Mouse (Mus musculus) CH12.LX (cell line): ENCODE measurements around the gene Fam84b. TPM values are rescaled to one million over a fixed set of nuclear protein-coding genes. Genes with fewer than 3 reads are reported as not detected.

ENCODE experiments used
- DNase-seq: peaks from one replicate; pipeline ENCODE4 v3.0.0-alpha.2; 2013; ENCODE audit errors: extremely low read depth
- H3K27ac ChIP-seq: 2 replicates; pipeline ENCODE4 v1.5.1; 2012; ENCODE audit warnings: low read depth, mild to moderate bottlenecking, control low read depth, moderate library complexity; ENCODE audit not compliant: insufficient read depth
- H3K27me3 ChIP-seq: replicated peaks from 2 replicates; pipeline ENCODE3; 2012; ENCODE audit warnings: inconsistent platforms
- H3K36me3 ChIP-seq, 2 experiments: replicated peaks in 1 of 2; 2 replicates each; pipeline versions ENCODE3 to v1.6.1; 2012; ENCODE audit warnings: inconsistent platforms in 1 of 2, low read length in 1 of 2, mild to moderate bottlenecking in 1 of 2, mixed read lengths in 1 of 2, moderate library complexity in 1 of 2; ENCODE audit not compliant: control insufficient read depth in 1 of 2, insufficient read depth in 1 of 2
- H3K4me1 ChIP-seq, 2 experiments: 2 replicates each; pipeline ENCODE4 v1.6.1; 2012; ENCODE audit warnings: inconsistent platforms in 1 of 2, moderate library complexity in 1 of 2; ENCODE audit not compliant: insufficient read depth in 2 of 2, control insufficient read depth in 1 of 2
- H3K4me2 ChIP-seq: 2 replicates; pipeline ENCODE4 v1.6.1; 2012; ENCODE audit warnings: low read depth, mild to moderate bottlenecking, control low read depth; ENCODE audit not compliant: poor library complexity, insufficient read depth, severe bottlenecking
- H3K4me3 ChIP-seq, 3 experiments: fragments of 150-350 bp in 1 of 3; sonication (generic) in 1 of 3; replicated peaks in 1 of 3; 2 replicates each; pipeline versions ENCODE3 to v1.5.1; 2011 to 2012; ENCODE audit warnings: low read depth in 2 of 3, low read length in 2 of 3, mild to moderate bottlenecking in 2 of 3, moderate library complexity in 2 of 3, control low read depth in 1 of 3, improper control_type of control experiment in 1 of 3, inconsistent platforms in 1 of 3, mixed read lengths in 1 of 3; ENCODE audit not compliant: poor library complexity in 1 of 3
- H3K79me2 ChIP-seq: replicated peaks from 2 replicates; pipeline ENCODE4 v1.6.1; 2012; ENCODE audit warnings: mild to moderate bottlenecking, moderate library complexity; ENCODE audit not compliant: control insufficient read depth, poor library complexity, insufficient read depth, severe bottlenecking; ENCODE audit errors: extremely low read depth
- H3K9ac ChIP-seq: 2 replicates; pipeline ENCODE4 v1.6.1; 2012; ENCODE audit warnings: low read depth, mild to moderate bottlenecking, control low read depth, moderate library complexity; ENCODE audit not compliant: insufficient read depth
- H3K9me3 ChIP-seq: replicated peaks from 2 replicates; pipeline ENCODE3; 2012; ENCODE audit warnings: low read length, inconsistent platforms, mixed read lengths
- CHD2 ChIP-seq: IDR thresholded peaks from 2 replicates; pipeline ENCODE4 v1.6.1; 2011; ENCODE audit warnings: low read length, improper control_type of control experiment
- CTCF ChIP-seq, 2 experiments: IDR thresholded peaks in 1 of 2; conservative IDR thresholded peaks in 1 of 2; 2 replicates each; pipeline ENCODE4 v1.5.1; 2011 to 2012; ENCODE audit warnings: low read depth in 2 of 2, low read length in 2 of 2, improper control_type of control experiment in 1 of 2, inconsistent platforms in 1 of 2, mild to moderate bottlenecking in 1 of 2, moderate library complexity in 1 of 2
- E2F4 ChIP-seq: IDR thresholded peaks from 2 replicates; pipeline ENCODE4 v1.6.1; 2011; ENCODE audit warnings: low read depth, low read length, improper control_type of control experiment; ENCODE audit not compliant: insufficient replicate concordance
- ELF1 ChIP-seq: IDR thresholded peaks from 2 replicates; pipeline ENCODE4 v1.6.1; 2014; ENCODE audit warnings: low read depth, mild to moderate bottlenecking, inconsistent platforms, low read length, improper control_type of control experiment
- EP300 ChIP-seq: IDR thresholded peaks from 2 replicates; pipeline ENCODE4 v1.6.1; 2011; ENCODE audit warnings: low read length, improper control_type of control experiment
- ETS1 ChIP-seq: conservative IDR thresholded peaks from 2 replicates; pipeline ENCODE4 v1.6.1; 2012; ENCODE audit warnings: low read depth, mild to moderate bottlenecking, inconsistent platforms, low read length, improper control_type of control experiment, moderate library complexity
- GABPA ChIP-seq: IDR thresholded peaks from 2 replicates; pipeline ENCODE4 v1.6.1; 2012; ENCODE audit warnings: low read depth, low read length, improper control_type of control experiment, inconsistent platforms; ENCODE audit not compliant: insufficient replicate concordance
- HCFC1 ChIP-seq: IDR thresholded peaks from 2 replicates; pipeline ENCODE4 v1.6.1; 2012; ENCODE audit warnings: low read depth, mild to moderate bottlenecking, inconsistent platforms, low read length, improper control_type of control experiment
- JUN ChIP-seq: IDR thresholded peaks from 2 replicates; pipeline ENCODE4 v1.6.1; 2011; ENCODE audit warnings: low read depth, mild to moderate bottlenecking, low read length, improper control_type of control experiment, moderate library complexity; ENCODE audit not compliant: insufficient read depth
- JUND ChIP-seq: conservative IDR thresholded peaks from 2 replicates; pipeline ENCODE4 v1.6.1; 2011; ENCODE audit warnings: low read depth, low read length, improper control_type of control experiment
- KAT2A ChIP-seq: IDR thresholded peaks from 2 replicates; pipeline ENCODE4 v1.6.1; 2012; ENCODE audit warnings: low read length, improper control_type of control experiment, inconsistent platforms; ENCODE audit not compliant: insufficient replicate concordance
- MAX ChIP-seq: IDR thresholded peaks from 2 replicates; pipeline ENCODE4 v1.6.1; 2011; ENCODE audit warnings: low read length, improper control_type of control experiment
- MAZ ChIP-seq: IDR thresholded peaks from 2 replicates; pipeline ENCODE4 v1.6.1; 2012; ENCODE audit warnings: low read depth, mild to moderate bottlenecking, inconsistent platforms, low read length, improper control_type of control experiment, moderate library complexity
- MEF2A ChIP-seq: IDR thresholded peaks from 2 replicates; pipeline ENCODE4 v1.6.1; 2014; ENCODE audit warnings: low read depth, mild to moderate bottlenecking, inconsistent platforms, low read length, improper control_type of control experiment, borderline replicate concordance
- MXI1 ChIP-seq: IDR thresholded peaks from 2 replicates; pipeline ENCODE4 v1.6.1; 2011; ENCODE audit warnings: mild to moderate bottlenecking, low read depth, low read length, improper control_type of control experiment
- NELFE ChIP-seq: IDR thresholded peaks from 2 replicates; pipeline ENCODE4 v1.6.1; 2011; ENCODE audit warnings: low read depth, low read length, improper control_type of control experiment
- NRF1 ChIP-seq: IDR thresholded peaks from 2 replicates; pipeline ENCODE4 v1.6.1; 2014; ENCODE audit warnings: low read depth, mild to moderate bottlenecking, inconsistent platforms, low read length, improper control_type of control experiment, moderate library complexity
- PAX5 ChIP-seq: IDR thresholded peaks from 2 replicates; pipeline ENCODE4 v1.6.1; 2012; ENCODE audit warnings: low read length, inconsistent platforms, mixed read lengths
- POLR2A ChIP-seq: IDR thresholded peaks from 2 replicates; pipeline ENCODE4 v1.6.1; 2011; ENCODE audit warnings: low read depth, mild to moderate bottlenecking, improper control_type of control experiment, low read length
- RAD21 ChIP-seq: IDR thresholded peaks from 2 replicates; pipeline ENCODE4 v1.6.1; 2011; ENCODE audit warnings: low read depth, mild to moderate bottlenecking, low read length, improper control_type of control experiment, moderate library complexity
- RCOR1 ChIP-seq: conservative IDR thresholded peaks from 2 replicates; pipeline ENCODE4 v1.6.1; 2012; ENCODE audit warnings: low read depth, mild to moderate bottlenecking, inconsistent platforms, low read length, improper control_type of control experiment
- SIN3A ChIP-seq: IDR thresholded peaks from 2 replicates; pipeline ENCODE4 v1.6.1; 2012; ENCODE audit warnings: low read length, improper control_type of control experiment, inconsistent platforms
- SMC3 ChIP-seq: IDR thresholded peaks from 2 replicates; pipeline ENCODE4 v1.6.1; 2011; ENCODE audit warnings: low read depth, low read length, improper control_type of control experiment
- TBP ChIP-seq: conservative IDR thresholded peaks from 2 replicates; pipeline ENCODE4 v1.6.1; 2011; ENCODE audit warnings: low read depth, low read length, improper control_type of control experiment
- TCF12 ChIP-seq: IDR thresholded peaks from 2 replicates; pipeline ENCODE4 v1.6.1; 2014; ENCODE audit warnings: low read depth, mild to moderate bottlenecking, inconsistent platforms, low read length, improper control_type of control experiment
- UBTF ChIP-seq: IDR thresholded peaks from 2 replicates; pipeline ENCODE4 v1.6.1; 2012; ENCODE audit warnings: low read depth, mild to moderate bottlenecking, inconsistent platforms, low read length, improper control_type of control experiment, moderate library complexity
- USF1 ChIP-seq: IDR thresholded peaks from 2 replicates; pipeline ENCODE4 v1.6.1; 2014; ENCODE audit warnings: low read depth, mild to moderate bottlenecking, inconsistent platforms, low read length, improper control_type of control experiment
- USF2 ChIP-seq: conservative IDR thresholded peaks from 2 replicates; pipeline ENCODE4 v1.6.1; 2011; ENCODE audit warnings: low read depth, low read length, improper control_type of control experiment
- ZC3H11A ChIP-seq: IDR thresholded peaks from 2 replicates; pipeline ENCODE4 v1.6.1; 2012; ENCODE audit warnings: low read depth, mild to moderate bottlenecking, inconsistent platforms, low read length, improper control_type of control experiment
- ZKSCAN1 ChIP-seq: IDR thresholded peaks from 2 replicates; pipeline ENCODE4 v1.6.1; 2012; ENCODE audit warnings: low read depth, inconsistent platforms, low read length, improper control_type of control experiment, borderline replicate concordance
- ZMIZ1 ChIP-seq: IDR thresholded peaks from 2 replicates; pipeline ENCODE4 v1.6.1; 2012; ENCODE audit warnings: low read depth, mild to moderate bottlenecking, inconsistent platforms, low read length, improper control_type of control experiment
- ZNF384 ChIP-seq: IDR thresholded peaks from 2 replicates; pipeline ENCODE4 v1.6.1; 2012; ENCODE audit warnings: low read depth, low read length, improper control_type of control experiment, inconsistent platforms
- dilution Hi-C: fragments of 300-500 bp; cut with MboI; formaldehyde crosslinking; loops from 2 replicates; pipeline ENCODE4 v1.14.3; 2020; ENCODE audit warnings: low sequenced_read_pairs; ENCODE audit not compliant: extremely low pct_unique_long_range_greater_than_20kb, extremely low pct_ligation_motif_present
- in situ Hi-C: fragments of 300-500 bp; cut with MboI; formaldehyde crosslinking; loops from 3 replicates; pipeline ENCODE4 v1.14.3; 2019; ENCODE audit warnings: low sequenced_read_pairs, low pct_ligation_motif_present, low pct_unique_long_range_greater_than_20kb, mixed read lengths
- polyA plus RNA-seq: library from polyadenylated mRNA; unstranded; fragments of >175 nt; gene quantifications from 2 replicates; pipeline ENCODE4 v1.2.1, GENCODE M21; 2012; ENCODE audit warnings: low read depth; ENCODE audit not compliant: insufficient read length
- total RNA-seq, 2 experiments: library from RNA; depleted of rRNA; stranded (reverse); fragments of 300-350 nt in 1 of 2; fragments of >200 nt in 1 of 2; gene quantifications; 2 replicates each; pipeline ENCODE4 v1.2.3; 2012 to 2014

Fam84b gene
- total and polyA plus RNA-seq, 3 experiments: 0.51 to 3.0 (median 0.76) TPM

- no peak overlapping the region for H3K27ac ChIP-seq
- no peak overlapping the region for H3K4me3 ChIP-seq
- no peak for DNase-seq
- no peaks in the 10 kb centered on the region for H3K27me3 ChIP-seq
- H3K9me3 ChIP-seq: peaks cover 16% of the 10 kb centered on the region
- dilution Hi-C loops (no loop called here), in situ Hi-C loops (no loop called here)
- H3K4me2 ChIP-seq: no peak overlapping the region
- TF ChIP-seq RCOR1 (no peak), HCFC1 (no peak), E2F4 (no peak), ZNF384 (no peak), MAZ (no peak), SMC3 (no peak), ETS1 (no peak), JUND (no peak), TBP (no peak), USF2 (no peak), CTCF (conservative IDR thresholded peaks at IDR 0.05 in 1 of 2, IDR thresholded peaks at IDR 0.05 in 1 of 2; ENCODE audit: low read depth in 2 of 2, low read length in 2 of 2) (no peak), GABPA (no peak)
- peaks cover 0 to 18% of the 10 kb centered on the region in 2 experiments; a peak in 2 of 4 replicates for H3K4me1 ChIP-seq
- H3K36me3 ChIP-seq: peaks cover 0 to 9% of the 10 kb centered on the region in 2 experiments
- H3K79me2 ChIP-seq: no peaks in the 10 kb centered on the region
- H3K9ac ChIP-seq: no peak overlapping the region
These were observed 27.4 kb downstream of the Fam84b start for GRCm38 (mm10) chr15:60826226-60826625.

GRCm38 (mm10) chr15:60824751-60825227, 28.8 kb downstream of the Fam84b start:
- peak overlapping the region; percentile 28 to 74 (median 62) for H3K4me3 ChIP-seq
- in situ Hi-C loops (no loop called here), dilution Hi-C loops (no loop called here)
- H3K27me3 ChIP-seq: no peaks in the 10 kb centered on the region
- H3K4me2 ChIP-seq: peak overlapping the region; percentile 52
- no peak overlapping the region for H3K27ac ChIP-seq
- peak; percentile 91 for DNase-seq
- peaks cover 0 to 9% of the 10 kb centered on the region in 2 experiments for H3K36me3 ChIP-seq
- H3K79me2 ChIP-seq: no peaks in the 10 kb centered on the region
- H3K9ac ChIP-seq: peak overlapping the region; percentile 41
- peaks cover 16% of the 10 kb centered on the region for H3K9me3 ChIP-seq
- H3K4me1 ChIP-seq: peaks cover 0 to 18% of the 10 kb centered on the region in 2 experiments; a peak in 2 of 4 replicates
- TF ChIP-seq UBTF (no peak), POLR2A (peak; percentile 62), HCFC1 (no peak; the same call in 1 of the 2 replicates), NELFE (no peak), JUN (no peak), E2F4 (no peak), JUND (no peak), KAT2A (no peak), CHD2 (no peak), TCF12 (peak; percentile 37; the same call in 1 of the 2 replicates), EP300 (no peak), MAZ (peak; percentile 73; the same call in 1 of the 2 replicates), MAX (0 out of 2 replicates have a peak, but pooled peaks have one; percentile 19), NRF1 (no peak), CTCF (conservative IDR thresholded peaks at IDR 0.05 in 1 of 2, IDR thresholded peaks at IDR 0.05 in 1 of 2; ENCODE audit: low read depth in 2 of 2, low read length in 2 of 2) (no peak), ZMIZ1 (0 out of 2 replicates have a peak, but pooled peaks have one; percentile 23), ZC3H11A (no peak), ZNF384 (no peak), MXI1 (no peak), RAD21 (no peak; the same call in 1 of the 2 replicates), SIN3A (0 out of 2 replicates have a peak, but pooled peaks have one; percentile 25), GABPA (no peak), USF1 (no peak), ELF1 (no peak; the same call in 1 of the 2 replicates), MEF2A (no peak), ZKSCAN1 (no peak), PAX5 (no peak)
